Mouse (Mus musculus): ENCODE measurements around the gene Mc3r.

- no peak for TF ChIP-seq CTCF (conservative IDR thresholded peaks at IDR 0.05 in 1 of 2, IDR thresholded peaks at IDR 0.05 in 1 of 2; ENCODE audit: low read depth in 2 of 2, low read length in 2 of 2)
- no peak for TF ChIP-seq POLR2AphosphoS2 (IDR thresholded peaks at IDR 0.05; ENCODE audit: low read depth, low read length)
- TF ChIP-seq SMC3 (IDR thresholded peaks at IDR 0.05; ENCODE audit: low read depth, low read length), result no peak
These were observed 22.8 kb downstream of the Mc3r start for GRCm38 (mm10) chr2:172270974-172271697.
